Mouse (Mus musculus) liver, postnatal 0 days (tissue): Measurements from ENCODE around the gene Cd83. TPM values are rescaled to one million over a fixed set of nuclear protein-coding genes. Genes with fewer than 3 reads are reported as not detected.

Experiments used
- ATAC-seq: fragments of 200-750 bp; cut with Nextera tagmentation; 2 replicates; pipeline ENCODE4 v1.8.0; 2017; ENCODE audit warnings: mild to moderate bottlenecking, moderate library complexity
- DNase-seq: peaks from one replicate; pipeline ENCODE4 v3.0.0-alpha.2; 2016
- H3K27ac ChIP-seq: fragments of 300-500 bp; sonication (generic); 2 replicates; pipeline ENCODE4 v1.5.1; 2014; ENCODE audit warnings: antibody characterized with exemption, moderate library complexity, mild to moderate bottlenecking, low read depth
- H3K27me3 ChIP-seq: fragments of 300-500 bp; sonication (generic); 2 replicates; pipeline ENCODE4 v1.6.1; 2014; ENCODE audit warnings: low read length, control low read depth, mixed read lengths; ENCODE audit not compliant: insufficient read depth
- H3K36me3 ChIP-seq: fragments of 300-500 bp; sonication (generic); replicated peaks from 2 replicates; pipeline ENCODE4 v1.6.1; 2014; ENCODE audit warnings: mild to moderate bottlenecking, control low read depth, low read length, moderate library complexity, mixed read lengths; ENCODE audit not compliant: insufficient read depth
- H3K4me1 ChIP-seq: fragments of 300-500 bp; sonication (generic); 2 replicates; pipeline ENCODE4 v1.6.1; 2014; ENCODE audit warnings: antibody characterized with exemption, mild to moderate bottlenecking, control low read depth; ENCODE audit not compliant: insufficient read depth
- H3K4me2 ChIP-seq: fragments of 300-500 bp; sonication (generic); 2 replicates; pipeline ENCODE4 v1.6.1; 2014; ENCODE audit warnings: low read depth, mild to moderate bottlenecking, low read length, moderate library complexity, mixed read lengths
- H3K4me3 ChIP-seq: fragments of 300-500 bp; sonication (generic); 2 replicates; pipeline ENCODE4 v1.5.1; 2014; ENCODE audit warnings: low read depth, low read length
- H3K9ac ChIP-seq: fragments of 300-500 bp; sonication (generic); replicated peaks from 2 replicates; pipeline ENCODE4 v1.6.1; 2014; ENCODE audit warnings: mild to moderate bottlenecking, moderate library complexity
- H3K9me3 ChIP-seq: fragments of 300-500 bp; sonication (generic); 2 replicates; pipeline ENCODE4 v1.6.1; 2016; ENCODE audit warnings: mild to moderate bottlenecking, control low read depth, low read length, mixed read lengths
- CTCF ChIP-seq: sonication (generic); IDR thresholded peaks from 2 replicates; pipeline ENCODE4 v1.5.1; 2016; ENCODE audit warnings: antibody characterized with exemption, low read depth
- EP300 ChIP-seq: IDR thresholded peaks from 2 replicates; pipeline ENCODE4 v1.6.1; 2016; ENCODE audit warnings: antibody characterized with exemption, low read depth, mild to moderate bottlenecking
- WGBS: fragments of 180-500 bp; shearing (Covaris S2); extraction: QIAGEN DNeasy Blood & Tissue Kit; methylation state at CpG from one replicate; pipeline ENCODE4 v1.1.7; 2014; ENCODE audit not compliant: insufficient replicate concordance; 5-methylcytosine and 5-hydroxymethylcytosine counted together
- polyA plus RNA-seq: library from polyadenylated mRNA; unstranded; fragments of >200 nt; fragmentation: Nextera tagmentation; extraction: Ambion mirVana; gene quantifications from 2 replicates; pipeline ENCODE4 v1.2.1, GENCODE M21; 2015

Gene Cd83
- polyA plus RNA-seq, 1 experiment from 2014 or later, result 1.9 TPM

- Histone ChIP-seq H3K27me3 (no peaks in the 10 kb centered on the region), H3K9me3 (peaks cover 4% of the 10 kb centered on the region; the same call in 1 of the 2 replicates), H3K27ac (no peak overlapping the region), H3K4me3 (no peak overlapping the region), H3K4me2 (no peak overlapping the region), H3K36me3 (no peaks in the 10 kb centered on the region), H3K9ac (no peak overlapping the region), H3K4me1 (no peaks in the 10 kb centered on the region)
- TF ChIP-seq EP300 (no peak), CTCF (no peak)
- ATAC-seq (no peak), DNase-seq (no peak)
- WGBS, result 87% methylated on average over 8 of the region's 8 CpGs
Measured at GRCm38 (mm10) chr13:43813431-43813830, 28.9 kb downstream of the Cd83 start.

- Histone ChIP-seq H3K4me3 (no peak overlapping the region), H3K4me2 (no peak overlapping the region), H3K4me1 (no peaks in the 10 kb centered on the region), H3K9ac (no peak overlapping the region), H3K27ac (no peak overlapping the region), H3K9me3 (peaks cover 4% of the 10 kb centered on the region; the same call in 1 of the 2 replicates), H3K27me3 (no peaks in the 10 kb centered on the region), H3K36me3 (no peaks in the 10 kb centered on the region)
- ATAC-seq (no peak), DNase-seq (no peak)
- 68% methylated on average over 3 of the region's 3 CpGs for WGBS
- TF ChIP-seq EP300 (no peak), CTCF (no peak)
Measured at GRCm38 (mm10) chr13:43817461-43817860, 32.9 kb downstream of the Cd83 start.

DNA sequence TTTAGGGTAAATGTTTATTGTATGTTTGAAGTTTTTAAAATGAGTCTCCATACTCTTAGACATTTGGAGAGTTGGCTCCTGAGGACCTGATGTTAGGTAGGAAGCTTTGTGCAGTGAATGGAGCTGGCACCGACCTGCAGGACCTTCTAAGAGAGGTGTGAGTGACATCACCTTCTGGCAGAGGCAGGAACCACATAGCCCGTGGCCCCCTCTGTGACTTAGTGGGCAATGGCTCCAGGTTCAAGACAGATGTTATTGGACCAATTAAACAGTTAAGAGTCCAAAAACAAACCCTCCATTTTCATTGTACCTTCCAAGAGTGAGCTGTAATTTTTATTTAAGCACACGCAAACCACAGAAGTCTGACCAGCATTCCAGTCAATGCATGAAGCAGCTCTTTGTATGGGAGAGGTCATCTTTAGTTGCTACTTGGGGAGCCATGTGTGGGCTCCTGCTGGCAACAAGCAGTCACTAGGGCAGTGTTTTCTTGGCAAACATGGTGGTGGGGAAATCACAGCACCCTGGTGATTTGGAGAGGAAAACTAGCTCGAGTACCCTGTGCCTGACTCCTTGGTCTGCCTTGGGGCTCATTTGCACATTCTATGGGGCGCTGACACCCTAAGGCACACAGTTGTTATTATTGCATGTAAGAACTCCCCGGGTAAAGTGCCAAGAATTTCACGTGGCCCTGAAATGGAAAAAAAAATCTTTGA is 33.9 kb downstream of the Cd83 start:
- WGBS, result 70% methylated on average over 7 of the region's 7 CpGs
- DNase-seq, result no peak

DNA sequence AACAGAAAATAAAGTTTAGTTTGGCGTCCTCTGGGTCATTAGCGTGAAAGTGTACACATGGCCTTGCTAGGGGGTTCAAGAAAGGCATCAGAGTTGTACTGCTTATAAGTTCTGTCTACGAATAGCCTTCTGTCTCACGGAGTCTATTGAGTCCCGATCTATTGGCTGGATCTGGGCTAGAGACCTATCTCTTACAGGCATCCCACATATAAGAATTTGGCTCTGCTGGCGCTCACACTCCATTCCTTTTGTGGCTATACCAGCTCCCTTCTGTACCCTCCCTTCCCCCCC is 34.4 kb downstream of the Cd83 start:
- TF ChIP-seq CTCF (no peak), EP300 (no peak)
- DNase-seq (no peak), ATAC-seq (no peak)
- Histone ChIP-seq H3K4me3 (no peak overlapping the region), H3K4me2 (no peak overlapping the region), H3K36me3 (no peaks in the 10 kb centered on the region), H3K9ac (no peak overlapping the region), H3K4me1 (no peaks in the 10 kb centered on the region), H3K27me3 (no peaks in the 10 kb centered on the region), H3K9me3 (peaks cover 4% of the 10 kb centered on the region; the same call in 1 of the 2 replicates), H3K27ac (no peak overlapping the region)
- 90% methylated on average over 6 of the region's 6 CpGs for WGBS

More for the DNA sequence above, 33.9 kb downstream of the Cd83 start:
- Histone ChIP-seq H3K36me3 (no peaks in the 10 kb centered on the region), H3K27me3 (no peaks in the 10 kb centered on the region), H3K9me3 (peaks cover 4% of the 10 kb centered on the region; the same call in 1 of the 2 replicates), H3K27ac (no peak overlapping the region), H3K9ac (no peak overlapping the region), H3K4me3 (no peak overlapping the region), H3K4me2 (no peak overlapping the region), H3K4me1 (no peaks in the 10 kb centered on the region)
- no peak for ATAC-seq
- no peak for TF ChIP-seq EP300
- TF ChIP-seq CTCF, result no peak

- no peaks in the 10 kb centered on the region for H3K36me3 ChIP-seq
- ATAC-seq, result no peak
Measured at GRCm38 (mm10) chr13:43820071-43820470, 35.5 kb downstream of the Cd83 start.

DNA sequence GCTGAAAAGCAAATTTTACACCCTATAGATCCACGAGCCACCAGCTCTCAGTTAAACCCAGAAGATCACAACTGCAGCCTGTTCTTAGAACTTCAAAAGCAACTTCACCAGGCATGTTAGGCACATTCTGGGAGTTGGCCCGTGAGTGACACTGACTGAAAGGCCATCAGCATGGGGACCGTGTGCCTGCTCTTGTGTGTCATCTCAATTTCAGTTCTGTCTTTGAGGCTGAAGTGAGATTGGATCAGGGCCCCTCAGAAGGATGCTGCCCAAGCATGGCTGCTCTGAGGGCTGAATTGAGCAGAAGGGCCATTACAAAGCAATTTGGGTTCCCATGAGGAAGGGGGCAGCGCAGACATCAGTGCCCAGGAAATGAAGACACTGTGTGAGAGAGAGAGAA is 37.7 kb downstream of the Cd83 start:
- H3K36me3 ChIP-seq, result no peaks in the 10 kb centered on the region
- no peak for TF ChIP-seq EP300
- no peak for TF ChIP-seq CTCF
- H3K9ac ChIP-seq, result no peak overlapping the region
- H3K4me2 ChIP-seq, result no peak overlapping the region
- H3K4me1 ChIP-seq, result no peaks in the 10 kb centered on the region
- no peaks in the 10 kb centered on the region for H3K27me3 ChIP-seq
- WGBS, result 78% methylated on average over 4 of the region's 4 CpGs
- no peak overlapping the region for H3K4me3 ChIP-seq
- no peak for DNase-seq
- H3K27ac ChIP-seq, result no peak overlapping the region
- H3K9me3 ChIP-seq, result no peaks in the 10 kb centered on the region
- no peak for ATAC-seq

More at GRCm38 (mm10) chr13:43820071-43820470, 35.5 kb downstream of the Cd83 start:
- H3K9ac ChIP-seq, result no peak overlapping the region
- TF ChIP-seq EP300 (no peak), CTCF (no peak)
- 80% methylated on average over 8 of the region's 8 CpGs for WGBS
- H3K4me3 ChIP-seq, result no peak overlapping the region
- peaks cover 4% of the 10 kb centered on the region; the same call in 1 of the 2 replicates for H3K9me3 ChIP-seq
- no peak overlapping the region for H3K27ac ChIP-seq
- H3K27me3 ChIP-seq, result no peaks in the 10 kb centered on the region
- no peaks in the 10 kb centered on the region for H3K4me1 ChIP-seq
- DNase-seq, result no peak
- no peak overlapping the region for H3K4me2 ChIP-seq
